Mouse (Mus musculus): ENCODE data around the gene Fbxw4. TPM values are rescaled to one million over a fixed set of nuclear protein-coding genes. Genes with fewer than 3 reads are reported as not detected.

Gene Fbxw4
- total and polyA plus RNA-seq, 2 experiments, result 10.0 to 44.6 TPM

- no peak overlapping the region for H3K27ac ChIP-seq (replicated peaks; ENCODE audit: insufficient read depth, low read depth, low read length)
- WGBS, result 2% methylated on average over 38 of the region's 38 CpGs
- H3K27me3 ChIP-seq (ENCODE audit: control insufficient read depth, insufficient read depth, low read length), result peaks cover 7% of the 10 kb centered on the region; the same call in 1 of the 2 replicates
Observed at GRCm38 (mm10) chr19:45675720-45676581, 15.8 kb upstream of the Fbxw4 start.

GRCm38 (mm10) chr19:45675196-45675595 lies 15.1 kb upstream of the Fbxw4 start:
- WGBS, result 46% methylated on average over 5 of the region's 5 CpGs
- TF ChIP-seq POLR2A (IDR thresholded peaks at IDR 0.05; ENCODE audit: extremely low read depth, insufficient read depth, low read length), result no peak
- Histone ChIP-seq H3K4me1 (ENCODE audit: control insufficient read depth, insufficient read depth, low read length) (peaks cover 5% of the 10 kb centered on the region), H3K27ac (replicated peaks; ENCODE audit: insufficient read depth, low read depth, low read length) (no peak overlapping the region), H3K36me3 (ENCODE audit: control insufficient read depth, insufficient read depth, low read length) (no peaks in the 10 kb centered on the region), H3K9ac (ENCODE audit: low read depth, low read length) (no peak overlapping the region), H3K79me2 (ENCODE audit: control insufficient read depth, insufficient read depth, low read length) (no peaks in the 10 kb centered on the region), H3K4me3 (ENCODE audit: insufficient read depth, low read depth, low read length) (no peak overlapping the region), H3K27me3 (ENCODE audit: control insufficient read depth, insufficient read depth, low read length) (peaks cover 7% of the 10 kb centered on the region; the same call in 1 of the 2 replicates)
- DNase-seq (ENCODE audit: extremely low read depth, low read depth, low spot score), result no peak

More at GRCm38 (mm10) chr19:45675720-45676581, 15.8 kb upstream of the Fbxw4 start:
- H3K79me2 ChIP-seq (ENCODE audit: control insufficient read depth, insufficient read depth, low read length), result no peaks in the 10 kb centered on the region
- DNase-seq (ENCODE audit: extremely low read depth, low read depth, low spot score), result peak; percentile 40
- H3K4me3 ChIP-seq (ENCODE audit: insufficient read depth, low read depth, low read length), result peak overlapping the region; percentile 47; the same call in 1 of the 2 replicates
- H3K4me1 ChIP-seq (ENCODE audit: control insufficient read depth, insufficient read depth, low read length), result peaks cover 5% of the 10 kb centered on the region
- TF ChIP-seq CTCF (IDR thresholded peaks at IDR 0.05; ENCODE audit: low read depth, low read length) (no peak), POLR2A (IDR thresholded peaks at IDR 0.05; ENCODE audit: extremely low read depth, insufficient read depth, low read length) (no peak)
- H3K9ac ChIP-seq (ENCODE audit: low read depth, low read length), result peak overlapping the region; percentile 22; the same call in 1 of the 2 replicates
- no peaks in the 10 kb centered on the region for H3K36me3 ChIP-seq (ENCODE audit: control insufficient read depth, insufficient read depth, low read length)

DNA sequence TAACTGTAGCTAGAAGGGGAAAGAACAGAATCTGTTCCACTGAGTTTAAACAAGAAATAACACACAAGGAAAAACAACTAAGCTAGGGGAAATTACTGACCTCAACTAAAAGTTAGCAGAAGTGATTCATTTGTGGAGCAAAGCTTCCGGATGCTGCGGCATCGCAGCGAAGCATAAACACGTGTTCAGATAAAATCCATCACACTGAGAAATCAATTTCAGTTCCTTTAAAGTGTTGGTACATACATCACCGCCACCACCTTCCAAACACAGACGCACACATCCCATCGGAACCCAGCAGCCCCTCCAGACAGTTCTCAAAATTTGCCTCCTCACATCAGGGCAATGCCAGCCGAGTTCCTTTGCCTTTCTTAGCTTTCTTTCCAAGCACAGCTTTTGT lies 12.9 kb upstream of the Fbxw4 start:
- no peak for TF ChIP-seq CTCF (IDR thresholded peaks at IDR 0.05; ENCODE audit: low read depth, low read length)
- no peak for TF ChIP-seq POLR2A (IDR thresholded peaks at IDR 0.05; ENCODE audit: extremely low read depth, insufficient read depth, low read length)
- DNase-seq (ENCODE audit: extremely low read depth, low read depth, low spot score), result peak; percentile 19
- Histone ChIP-seq H3K79me2 (ENCODE audit: control insufficient read depth, insufficient read depth, low read length) (no peaks in the 10 kb centered on the region), H3K9ac (ENCODE audit: low read depth, low read length) (no peak overlapping the region), H3K36me3 (ENCODE audit: control insufficient read depth, insufficient read depth, low read length) (no peaks in the 10 kb centered on the region), H3K4me3 (ENCODE audit: insufficient read depth, low read depth, low read length) (no peak overlapping the region), H3K27ac (replicated peaks; ENCODE audit: insufficient read depth, low read depth, low read length) (no peak overlapping the region), H3K4me1 (ENCODE audit: control insufficient read depth, insufficient read depth, low read length) (peaks cover 5% of the 10 kb centered on the region), H3K27me3 (ENCODE audit: control insufficient read depth, insufficient read depth, low read length) (peaks cover 7% of the 10 kb centered on the region; the same call in 1 of the 2 replicates)
- 87% methylated on average over 9 of the region's 9 CpGs for WGBS

DNA sequence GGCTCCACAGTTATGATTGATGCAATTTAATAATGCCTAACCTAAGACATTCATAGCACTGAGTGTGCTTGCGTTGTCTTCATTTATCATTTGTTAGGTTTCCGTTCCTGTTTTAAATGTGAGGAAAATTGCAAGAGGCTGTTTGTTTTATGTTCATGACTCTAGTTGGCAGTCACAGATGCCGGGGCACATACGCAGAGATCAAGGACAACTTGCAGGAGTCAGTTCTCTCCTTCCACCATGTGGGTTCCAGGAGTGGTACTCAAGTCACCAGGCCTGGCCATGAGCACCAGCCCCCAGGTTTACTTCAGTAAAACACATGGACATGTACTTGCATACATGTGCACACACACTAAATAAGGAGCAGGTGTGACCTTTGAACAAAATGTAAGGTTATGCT lies 8.9 kb upstream of the Fbxw4 start:
- Histone ChIP-seq H3K4me3 (ENCODE audit: insufficient read depth, low read depth, low read length) (no peak overlapping the region), H3K9ac (ENCODE audit: low read depth, low read length) (no peak overlapping the region), H3K4me1 (ENCODE audit: control insufficient read depth, insufficient read depth, low read length) (no peaks in the 10 kb centered on the region), H3K27ac (replicated peaks; ENCODE audit: insufficient read depth, low read depth, low read length) (no peak overlapping the region), H3K36me3 (ENCODE audit: control insufficient read depth, insufficient read depth, low read length) (no peaks in the 10 kb centered on the region), H3K27me3 (ENCODE audit: control insufficient read depth, insufficient read depth, low read length) (no peaks in the 10 kb centered on the region; the same call in 1 of the 2 replicates), H3K79me2 (ENCODE audit: control insufficient read depth, insufficient read depth, low read length) (no peaks in the 10 kb centered on the region)
- DNase-seq (ENCODE audit: extremely low read depth, low read depth, low spot score), result no peak
- 90% methylated on average over 4 of the region's 4 CpGs for WGBS
- TF ChIP-seq CTCF (IDR thresholded peaks at IDR 0.05; ENCODE audit: low read depth, low read length), result no peak
- TF ChIP-seq POLR2A (IDR thresholded peaks at IDR 0.05; ENCODE audit: extremely low read depth, insufficient read depth, low read length), result no peak

GRCm38 (mm10) chr19:45663851-45664250 lies 3.7 kb upstream of the Fbxw4 start:
- H3K27ac ChIP-seq (replicated peaks; ENCODE audit: insufficient read depth, low read depth, low read length), result no peak overlapping the region
- WGBS, result 76% methylated on average over 2 of the region's 2 CpGs
- peaks cover 8% of the 10 kb centered on the region; the same call in 1 of the 2 replicates for H3K4me1 ChIP-seq (ENCODE audit: control insufficient read depth, insufficient read depth, low read length)
- no peaks in the 10 kb centered on the region for H3K27me3 ChIP-seq (ENCODE audit: control insufficient read depth, insufficient read depth, low read length)
- no peak overlapping the region for H3K4me3 ChIP-seq (ENCODE audit: insufficient read depth, low read depth, low read length)
- no peaks in the 10 kb centered on the region for H3K79me2 ChIP-seq (ENCODE audit: control insufficient read depth, insufficient read depth, low read length)
- no peak for DNase-seq (ENCODE audit: extremely low read depth, low read depth, low spot score)
- H3K36me3 ChIP-seq (ENCODE audit: control insufficient read depth, insufficient read depth, low read length), result no peaks in the 10 kb centered on the region
- H3K9ac ChIP-seq (ENCODE audit: low read depth, low read length), result no peak overlapping the region
- TF ChIP-seq CTCF (IDR thresholded peaks at IDR 0.05; ENCODE audit: low read depth, low read length) (no peak), POLR2A (IDR thresholded peaks at IDR 0.05; ENCODE audit: extremely low read depth, insufficient read depth, low read length) (no peak)

DNA sequence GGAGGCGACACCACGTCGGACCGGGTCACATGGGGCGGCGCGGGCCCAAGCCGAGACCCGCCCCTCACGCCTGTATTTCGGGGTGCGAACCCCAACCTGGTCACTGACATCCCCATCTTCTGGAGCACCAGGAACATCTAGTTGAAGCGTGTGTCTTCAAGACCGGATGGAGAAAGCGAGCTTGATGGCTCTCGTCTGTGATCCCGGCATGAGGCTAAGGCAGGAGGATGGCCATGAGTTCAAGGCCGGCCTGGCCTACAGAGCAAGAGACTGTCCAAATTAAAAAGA lies 335 bp upstream of the Fbxw4 start:
- Histone ChIP-seq H3K27ac (replicated peaks; ENCODE audit: insufficient read depth, low read depth, low read length) (peak overlapping the region; percentile 88), H3K27me3 (ENCODE audit: control insufficient read depth, insufficient read depth, low read length) (no peaks in the 10 kb centered on the region), H3K4me3 (ENCODE audit: insufficient read depth, low read depth, low read length) (peak overlapping the region; percentile 88), H3K9ac (ENCODE audit: low read depth, low read length) (peak overlapping the region; percentile 96), H3K79me2 (ENCODE audit: control insufficient read depth, insufficient read depth, low read length) (peaks cover 5% of the 10 kb centered on the region; the same call in 1 of the 2 replicates), H3K36me3 (ENCODE audit: control insufficient read depth, insufficient read depth, low read length) (no peaks in the 10 kb centered on the region), H3K4me1 (ENCODE audit: control insufficient read depth, insufficient read depth, low read length) (peaks cover 16% of the 10 kb centered on the region)
- peak; percentile 41 for DNase-seq (ENCODE audit: extremely low read depth, low read depth, low spot score)
- no peak for TF ChIP-seq POLR2A (IDR thresholded peaks at IDR 0.05; ENCODE audit: extremely low read depth, insufficient read depth, low read length)
- TF ChIP-seq CTCF (IDR thresholded peaks at IDR 0.05; ENCODE audit: low read depth, low read length), result no peak
- 10% methylated on average over 18 of the region's 18 CpGs for WGBS

Measured in liver, adult 2 months (tissue).